Mouse (Mus musculus): ENCODE measurements at regions not wholly inside any gene's neighbourhood (a gene's known extent, or its start where the extent isn't known, plus 50 kb on each side); places are given as distances from the start of the nearest gene placed in this dataset.

GRCm38 (mm10) chr13:101824962-101825361 is 56.9 kb upstream of the Pik3r1 start:
- no peaks in the 10 kb centered on the region for H3K9me3 ChIP-seq
- no peak overlapping the region for H3K4me3 ChIP-seq
- H3K27me3 ChIP-seq (ENCODE audit: insufficient read depth, poor library complexity, severe bottlenecking), result no peaks in the 10 kb centered on the region
- H3K36me3 ChIP-seq, result no peaks in the 10 kb centered on the region
- DNase-seq (ENCODE audit: low spot score), result no peak
- WGBS, result 87% methylated on average over 2 of the region's 2 CpGs
- H3K4me1 ChIP-seq (replicated peaks), result no peaks in the 10 kb centered on the region
- no peak overlapping the region for H3K27ac ChIP-seq

GRCm38 (mm10) chr13:101831872-101832629 is 64.0 kb upstream of the Pik3r1 start:
- DNase-seq (ENCODE audit: low spot score), result no peak
- Histone ChIP-seq H3K4me3 (no peak overlapping the region), H3K27me3 (ENCODE audit: insufficient read depth, poor library complexity, severe bottlenecking) (no peaks in the 10 kb centered on the region), H3K27ac (no peak overlapping the region), H3K36me3 (no peaks in the 10 kb centered on the region), H3K9me3 (no peaks in the 10 kb centered on the region), H3K4me1 (replicated peaks) (no peaks in the 10 kb centered on the region)
- WGBS, result 84% methylated on average over 7 of the region's 7 CpGs

GRCm38 (mm10) chr13:101834546-101834945 is 66.5 kb upstream of the Pik3r1 start:
- WGBS, result 77% methylated on average over 4 of the region's 4 CpGs
- Histone ChIP-seq H3K27me3 (ENCODE audit: insufficient read depth, poor library complexity, severe bottlenecking) (no peaks in the 10 kb centered on the region), H3K9me3 (no peaks in the 10 kb centered on the region), H3K4me1 (replicated peaks) (0 out of 2 replicates have a peak, but pooled peaks cover 3% of the 10 kb centered on the region), H3K36me3 (no peaks in the 10 kb centered on the region), H3K27ac (no peak overlapping the region), H3K4me3 (no peak overlapping the region)
- no peak for DNase-seq (ENCODE audit: low spot score)

GRCm38 (mm10) chr13:101836992-101837391 is 69.0 kb upstream of the Pik3r1 start:
- no peak for DNase-seq (ENCODE audit: low spot score)
- Histone ChIP-seq H3K4me3 (no peak overlapping the region), H3K27ac (no peak overlapping the region), H3K27me3 (ENCODE audit: insufficient read depth, poor library complexity, severe bottlenecking) (no peaks in the 10 kb centered on the region), H3K36me3 (no peaks in the 10 kb centered on the region), H3K4me1 (replicated peaks) (0 out of 2 replicates have a peak, but pooled peaks cover 3% of the 10 kb centered on the region), H3K9me3 (no peaks in the 10 kb centered on the region)
- 83% methylated on average over 1 of the region's 1 CpGs for WGBS

DNA sequence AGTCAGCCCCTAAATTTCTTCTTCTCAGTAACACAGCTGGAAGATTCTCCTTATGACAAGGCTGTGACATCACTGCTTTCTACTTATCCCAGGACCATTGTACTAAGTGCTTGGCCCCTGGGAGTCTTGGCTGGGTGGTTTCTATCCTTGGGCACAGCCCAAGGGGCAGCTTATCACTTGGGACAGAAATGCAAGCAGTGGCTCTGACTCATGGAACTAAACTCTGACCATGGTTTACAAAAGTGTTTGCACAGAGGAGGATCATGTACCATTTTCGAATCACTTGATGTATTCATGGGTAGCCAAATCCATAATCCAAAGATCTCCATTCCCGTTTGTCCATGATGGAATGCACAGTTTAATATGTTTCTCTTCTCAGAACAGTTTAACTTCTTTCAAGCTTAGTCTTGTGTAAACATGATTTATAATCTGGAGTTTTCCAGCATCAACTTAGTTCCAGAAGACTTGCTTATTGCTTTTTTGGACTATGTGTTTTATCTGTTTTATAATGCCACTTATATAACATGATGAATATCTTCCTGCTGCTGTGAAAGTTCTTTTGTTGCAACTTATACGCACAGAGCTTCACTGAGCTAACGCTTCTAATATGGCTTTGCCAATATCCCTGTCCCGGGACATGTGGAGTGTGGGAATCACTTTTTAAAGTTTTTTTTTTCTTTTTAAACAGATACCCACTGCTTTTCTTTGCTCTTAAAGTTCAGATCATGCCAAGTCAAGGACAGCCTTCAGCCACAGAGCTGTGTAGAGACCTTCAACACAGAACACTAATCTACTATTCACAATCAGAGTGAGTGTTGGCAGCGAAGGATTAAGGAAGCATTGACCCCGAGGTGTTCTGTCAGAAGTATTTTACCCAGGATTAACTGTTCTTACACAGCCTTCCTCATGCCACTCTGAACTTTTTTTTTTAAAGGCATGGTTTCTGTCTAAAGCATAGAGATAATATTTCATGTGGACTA is 76.7 kb upstream of the Pik3r1 start:
- Histone ChIP-seq H3K36me3 (no peaks in the 10 kb centered on the region), H3K9me3 (no peaks in the 10 kb centered on the region), H3K27me3 (ENCODE audit: insufficient read depth, poor library complexity, severe bottlenecking) (no peaks in the 10 kb centered on the region), H3K4me1 (replicated peaks) (no peaks in the 10 kb centered on the region), H3K4me3 (no peak overlapping the region), H3K27ac (no peak overlapping the region)
- 87% methylated on average over 7 of the region's 7 CpGs for WGBS
- DNase-seq (ENCODE audit: low spot score), result no peak

DNA sequence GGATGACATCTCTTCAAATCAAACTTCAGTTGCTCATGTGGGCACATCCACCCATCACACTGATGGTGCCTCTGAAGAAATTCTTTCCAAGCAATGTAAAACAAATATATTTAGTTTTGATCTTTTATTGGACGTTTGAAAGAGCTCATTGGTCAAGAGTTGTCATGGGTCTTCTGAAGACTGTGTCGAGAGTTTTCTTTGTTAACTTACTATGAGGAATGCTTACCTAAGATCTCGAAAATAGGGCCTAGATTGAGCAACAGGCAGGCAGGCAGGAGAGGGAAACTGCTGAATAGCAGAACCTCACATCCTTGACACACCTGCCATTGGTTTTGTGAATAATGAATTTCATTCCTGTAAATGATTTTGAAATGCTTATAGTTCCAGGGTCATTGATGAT is 78.0 kb upstream of the Pik3r1 start:
- 75% methylated on average over 3 of the region's 3 CpGs for WGBS
- H3K4me1 ChIP-seq (replicated peaks), result no peaks in the 10 kb centered on the region
- H3K4me3 ChIP-seq, result no peak overlapping the region
- H3K27me3 ChIP-seq (ENCODE audit: insufficient read depth, poor library complexity, severe bottlenecking), result no peaks in the 10 kb centered on the region
- no peaks in the 10 kb centered on the region for H3K9me3 ChIP-seq
- no peak overlapping the region for H3K27ac ChIP-seq
- no peak for DNase-seq (ENCODE audit: low spot score)
- H3K36me3 ChIP-seq, result no peaks in the 10 kb centered on the region

DNA sequence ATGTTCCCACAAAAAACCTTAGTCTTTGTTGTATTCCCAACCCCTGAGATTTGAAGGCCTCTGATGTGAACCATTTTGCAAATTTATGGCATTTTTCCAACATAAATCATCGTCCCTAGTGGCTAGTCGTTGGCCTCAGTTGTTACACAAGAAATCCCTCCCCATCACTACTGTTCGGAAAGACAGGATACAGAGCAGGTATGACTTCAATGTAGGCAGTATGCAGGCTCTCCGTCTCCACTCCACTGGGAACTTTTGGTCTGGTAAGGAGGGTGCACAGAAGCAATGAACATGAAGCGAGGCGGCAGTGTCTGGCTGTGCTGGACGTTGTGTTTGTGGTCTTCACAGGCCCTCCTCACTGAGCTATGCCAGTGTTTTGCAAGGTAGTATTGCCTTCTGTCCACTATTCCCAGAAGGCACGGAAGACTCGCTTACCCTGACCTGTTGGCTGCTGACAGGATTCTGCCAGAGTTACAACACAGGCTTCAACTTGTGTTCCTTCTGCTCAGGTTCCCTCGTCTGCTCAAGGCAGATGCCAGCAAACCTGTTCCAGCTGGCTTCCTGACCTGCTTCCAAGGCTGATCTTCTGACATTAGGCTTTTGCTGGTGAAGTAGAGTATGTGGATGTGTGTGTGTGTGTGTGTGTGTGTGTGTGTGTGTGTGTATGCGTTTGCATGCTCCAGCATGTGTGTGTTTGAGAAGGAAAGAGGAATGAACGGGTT is 80.0 kb upstream of the Pik3r1 start:
- Histone ChIP-seq H3K4me3 (no peak overlapping the region), H3K4me1 (replicated peaks) (no peaks in the 10 kb centered on the region), H3K36me3 (no peaks in the 10 kb centered on the region), H3K27me3 (ENCODE audit: insufficient read depth, poor library complexity, severe bottlenecking) (no peaks in the 10 kb centered on the region), H3K27ac (no peak overlapping the region), H3K9me3 (no peaks in the 10 kb centered on the region)
- no peak for DNase-seq (ENCODE audit: low spot score)
- 86% methylated on average over 12 of the region's 12 CpGs for WGBS

GRCm38 (mm10) chr13:101848601-101849147 is 80.7 kb upstream of the Pik3r1 start:
- no peak for DNase-seq (ENCODE audit: low spot score)
- H3K27ac ChIP-seq, result no peak overlapping the region
- no peak overlapping the region for H3K4me3 ChIP-seq
- no peaks in the 10 kb centered on the region for H3K27me3 ChIP-seq (ENCODE audit: insufficient read depth, poor library complexity, severe bottlenecking)
- no peaks in the 10 kb centered on the region for H3K36me3 ChIP-seq
- no peaks in the 10 kb centered on the region for H3K4me1 ChIP-seq (replicated peaks)
- 72% methylated on average over 2 of the region's 2 CpGs for WGBS
- no peaks in the 10 kb centered on the region for H3K9me3 ChIP-seq

GRCm38 (mm10) chr13:101849416-101849815 is 81.4 kb upstream of the Pik3r1 start:
- Histone ChIP-seq H3K27ac (no peak overlapping the region), H3K36me3 (no peaks in the 10 kb centered on the region), H3K9me3 (no peaks in the 10 kb centered on the region), H3K4me1 (replicated peaks) (no peaks in the 10 kb centered on the region), H3K27me3 (ENCODE audit: insufficient read depth, poor library complexity, severe bottlenecking) (no peaks in the 10 kb centered on the region), H3K4me3 (no peak overlapping the region)
- DNase-seq (ENCODE audit: low spot score), result no peak
- WGBS, result 92% methylated on average over 6 of the region's 6 CpGs

- 80% methylated on average over 6 of the region's 6 CpGs for WGBS
- Histone ChIP-seq H3K27me3 (ENCODE audit: insufficient read depth, poor library complexity, severe bottlenecking) (no peaks in the 10 kb centered on the region), H3K4me1 (replicated peaks) (no peaks in the 10 kb centered on the region), H3K36me3 (no peaks in the 10 kb centered on the region), H3K9me3 (no peaks in the 10 kb centered on the region), H3K27ac (no peak overlapping the region), H3K4me3 (no peak overlapping the region)
- no peak for DNase-seq (ENCODE audit: low spot score)
These were observed 83.3 kb upstream of the Pik3r1 start for GRCm38 (mm10) chr13:101851329-101851728.

GRCm38 (mm10) chr13:101852960-101853359 is 84.9 kb upstream of the Pik3r1 start:
- no peak overlapping the region for H3K27ac ChIP-seq
- no peak overlapping the region for H3K4me3 ChIP-seq
- WGBS, result 87% methylated on average over 5 of the region's 5 CpGs
- no peaks in the 10 kb centered on the region for H3K4me1 ChIP-seq (replicated peaks)
- H3K36me3 ChIP-seq, result no peaks in the 10 kb centered on the region
- H3K9me3 ChIP-seq, result no peaks in the 10 kb centered on the region
- no peaks in the 10 kb centered on the region for H3K27me3 ChIP-seq (ENCODE audit: insufficient read depth, poor library complexity, severe bottlenecking)
- DNase-seq (ENCODE audit: low spot score), result no peak

- 92% methylated on average over 9 of the region's 9 CpGs for WGBS
- Histone ChIP-seq H3K27me3 (ENCODE audit: insufficient read depth, poor library complexity, severe bottlenecking) (no peaks in the 10 kb centered on the region), H3K27ac (no peak overlapping the region), H3K4me1 (replicated peaks) (no peaks in the 10 kb centered on the region), H3K36me3 (no peaks in the 10 kb centered on the region), H3K4me3 (no peak overlapping the region), H3K9me3 (no peaks in the 10 kb centered on the region)
- DNase-seq (ENCODE audit: low spot score), result no peak
These were observed 87.1 kb upstream of the Pik3r1 start for GRCm38 (mm10) chr13:101855141-101855540.
